Mouse (Mus musculus) lung, embryonic 16.5 days (tissue): ENCODE measurements around the gene Sdf4. TPM values are rescaled to one million over a fixed set of nuclear protein-coding genes. Genes with fewer than 3 reads are reported as not detected.

Source experiments
- ATAC-seq: fragments of 200-750 bp; cut with Nextera tagmentation; 2 replicates; pipeline ENCODE4 v1.8.0; 2017; ENCODE audit warnings: low read depth, mild to moderate bottlenecking, moderate library complexity
- H3K27ac ChIP-seq: fragments of 300-500 bp; sonication (generic); 2 replicates; pipeline ENCODE4 v1.5.1; 2014; ENCODE audit warnings: mild to moderate bottlenecking, control low read depth, low read length
- H3K27me3 ChIP-seq: fragments of 300-500 bp; sonication (generic); 2 replicates; pipeline ENCODE4 v1.6.1; 2014; ENCODE audit warnings: low read depth, low read length, mixed read lengths; ENCODE audit not compliant: control insufficient read depth, insufficient read depth
- H3K36me3 ChIP-seq: fragments of 300-500 bp; sonication (generic); 2 replicates; pipeline ENCODE4 v1.6.1; 2014; ENCODE audit warnings: low read length; ENCODE audit not compliant: control insufficient read depth, insufficient read depth
- H3K4me1 ChIP-seq: fragments of 300-500 bp; sonication (generic); replicated peaks from 2 replicates; pipeline ENCODE4 v1.6.1; 2014; ENCODE audit warnings: low read length, mixed read lengths; ENCODE audit not compliant: control insufficient read depth, insufficient read depth
- H3K4me2 ChIP-seq: fragments of 300-500 bp; sonication (generic); 2 replicates; pipeline ENCODE4 v1.6.1; 2014; ENCODE audit warnings: low read depth, low read length, control low read depth
- H3K4me3 ChIP-seq: fragments of 300-500 bp; sonication (generic); 2 replicates; pipeline ENCODE4 v1.5.1; 2014; ENCODE audit warnings: mild to moderate bottlenecking, low read length, control low read depth
- H3K9ac ChIP-seq: fragments of 300-500 bp; sonication (generic); 2 replicates; pipeline ENCODE4 v1.6.1; 2014; ENCODE audit warnings: low read length, control low read depth
- H3K9me3 ChIP-seq: fragments of 300-500 bp; sonication (generic); 2 replicates; pipeline ENCODE4 v1.6.1; 2016; ENCODE audit warnings: low read length; ENCODE audit not compliant: control insufficient read depth
- WGBS: fragments of 180-500 bp; shearing (Covaris S2); extraction: QIAGEN DNeasy Blood & Tissue Kit; methylation state at CpG from one replicate; pipeline ENCODE4 v1.1.7; 2014; 5-methylcytosine and 5-hydroxymethylcytosine counted together
- polyA plus RNA-seq: library from polyadenylated mRNA; unstranded; fragments of >200 nt; fragmentation: Nextera tagmentation; extraction: Ambion mirVana; gene quantifications from 2 replicates; pipeline ENCODE4 v1.2.1, GENCODE M21; 2015

Sdf4 gene
- polyA plus RNA-seq, 1 experiment from 2014 or later = 156 TPM

GRCm38 (mm10) chr4:156033476-156034119 lies 40.9 kb downstream of the Sdf4 start:
- Histone ChIP-seq H3K27me3 (peaks cover 12% of the 10 kb centered on the region), H3K9me3 (no peaks in the 10 kb centered on the region), H3K4me3 (no peak overlapping the region), H3K4me1 (peaks cover 16% of the 10 kb centered on the region), H3K27ac (no peak overlapping the region), H3K9ac (no peak overlapping the region), H3K4me2 (no peak overlapping the region), H3K36me3 (peaks cover 3% of the 10 kb centered on the region; the same call in 1 of the 2 replicates)
- no peak for ATAC-seq
- WGBS = 40% methylated on average over 6 of the region's 6 CpGs

- H3K4me2 ChIP-seq = no peak overlapping the region
- H3K27ac ChIP-seq = no peak overlapping the region
- no peaks in the 10 kb centered on the region for H3K9me3 ChIP-seq
- ATAC-seq = no peak
- H3K36me3 ChIP-seq = peaks cover 3% of the 10 kb centered on the region; the same call in 1 of the 2 replicates
- H3K4me3 ChIP-seq = no peak overlapping the region
- H3K4me1 ChIP-seq = peaks cover 16% of the 10 kb centered on the region
- WGBS = 71% methylated on average over 4 of the region's 4 CpGs
- peaks cover 12% of the 10 kb centered on the region for H3K27me3 ChIP-seq
- H3K9ac ChIP-seq = no peak overlapping the region
Observed at GRCm38 (mm10) chr4:156034301-156034700, 41.6 kb downstream of the Sdf4 start.

GRCm38 (mm10) chr4:156034901-156035300 lies 42.2 kb downstream of the Sdf4 start:
- Histone ChIP-seq H3K4me1 (peaks cover 16% of the 10 kb centered on the region), H3K9me3 (no peaks in the 10 kb centered on the region), H3K9ac (no peak overlapping the region), H3K36me3 (no peaks in the 10 kb centered on the region), H3K4me2 (no peak overlapping the region), H3K4me3 (no peak overlapping the region), H3K27me3 (peaks cover 12% of the 10 kb centered on the region), H3K27ac (no peak overlapping the region)
- WGBS = 16% methylated on average over 25 of the region's 25 CpGs
- ATAC-seq = no peak

GRCm38 (mm10) chr4:156044754-156045153 lies 52.1 kb downstream of the Sdf4 start:
- Histone ChIP-seq H3K36me3 (no peaks in the 10 kb centered on the region), H3K9me3 (no peaks in the 10 kb centered on the region), H3K4me3 (no peak overlapping the region), H3K27ac (no peak overlapping the region), H3K9ac (no peak overlapping the region), H3K4me2 (no peak overlapping the region), H3K4me1 (no peaks in the 10 kb centered on the region), H3K27me3 (no peaks in the 10 kb centered on the region)
- WGBS = 47% methylated on average over 5 of the region's 5 CpGs
- no peak for ATAC-seq

- H3K27me3 ChIP-seq = no peaks in the 10 kb centered on the region
- no peaks in the 10 kb centered on the region for H3K9me3 ChIP-seq
- H3K4me1 ChIP-seq = no peaks in the 10 kb centered on the region
- H3K9ac ChIP-seq = no peak overlapping the region
- no peak overlapping the region for H3K4me3 ChIP-seq
- H3K27ac ChIP-seq = no peak overlapping the region
- WGBS = 67% methylated on average over 3 of the region's 3 CpGs
- no peak for ATAC-seq
- no peaks in the 10 kb centered on the region; the same call in 1 of the 2 replicates for H3K36me3 ChIP-seq
- H3K4me2 ChIP-seq = no peak overlapping the region
Observed at GRCm38 (mm10) chr4:156049779-156050178, 57.1 kb downstream of the Sdf4 start.

- no peak overlapping the region for H3K9ac ChIP-seq
- WGBS = 42% methylated on average over 6 of the region's 6 CpGs
- no peaks in the 10 kb centered on the region for H3K9me3 ChIP-seq
- H3K27me3 ChIP-seq = no peaks in the 10 kb centered on the region
- no peaks in the 10 kb centered on the region; the same call in 1 of the 2 replicates for H3K36me3 ChIP-seq
- H3K4me1 ChIP-seq = no peaks in the 10 kb centered on the region
- H3K27ac ChIP-seq = no peak overlapping the region
- ATAC-seq = peak; percentile 45; the same call in 1 of the 2 replicates
- no peak overlapping the region for H3K4me2 ChIP-seq
- H3K4me3 ChIP-seq = no peak overlapping the region
Observed at GRCm38 (mm10) chr4:156050391-156050980, 57.8 kb downstream of the Sdf4 start.

GRCm38 (mm10) chr4:156053113-156053512 lies 60.4 kb downstream of the Sdf4 start:
- Histone ChIP-seq H3K36me3 (no peaks in the 10 kb centered on the region; the same call in 1 of the 2 replicates), H3K27ac (no peak overlapping the region), H3K4me3 (no peak overlapping the region), H3K9me3 (no peaks in the 10 kb centered on the region), H3K9ac (no peak overlapping the region), H3K27me3 (no peaks in the 10 kb centered on the region), H3K4me1 (peaks cover 12% of the 10 kb centered on the region; the same call in 1 of the 2 replicates), H3K4me2 (no peak overlapping the region)
- ATAC-seq = no peak
- WGBS = 71% methylated on average over 4 of the region's 4 CpGs

GRCm38 (mm10) chr4:156054130-156054529 lies 61.5 kb downstream of the Sdf4 start:
- H3K36me3 ChIP-seq = no peaks in the 10 kb centered on the region; the same call in 1 of the 2 replicates
- no peak overlapping the region for H3K27ac ChIP-seq
- no peak overlapping the region for H3K9ac ChIP-seq
- 64% methylated on average over 4 of the region's 4 CpGs for WGBS
- no peak for ATAC-seq
- no peak overlapping the region for H3K4me2 ChIP-seq
- H3K9me3 ChIP-seq = no peaks in the 10 kb centered on the region
- no peak overlapping the region for H3K4me3 ChIP-seq
- peaks cover 12% of the 10 kb centered on the region; the same call in 1 of the 2 replicates for H3K4me1 ChIP-seq
- no peaks in the 10 kb centered on the region for H3K27me3 ChIP-seq

GRCm38 (mm10) chr4:156054606-156055005 lies 61.9 kb downstream of the Sdf4 start:
- H3K9ac ChIP-seq = no peak overlapping the region
- H3K4me1 ChIP-seq = peaks cover 12% of the 10 kb centered on the region; the same call in 1 of the 2 replicates
- no peaks in the 10 kb centered on the region for H3K27me3 ChIP-seq
- no peaks in the 10 kb centered on the region for H3K9me3 ChIP-seq
- ATAC-seq = no peak
- 84% methylated on average over 6 of the region's 6 CpGs for WGBS
- no peak overlapping the region for H3K27ac ChIP-seq
- no peaks in the 10 kb centered on the region; the same call in 1 of the 2 replicates for H3K36me3 ChIP-seq
- no peak overlapping the region for H3K4me2 ChIP-seq
- H3K4me3 ChIP-seq = no peak overlapping the region
